Mouse (Mus musculus) splenic B cell, adult 2 months (primary cell): ENCODE measurements around the gene Pea15a.
"Not testable (repeated sequence)": the region's sequence is repeated elsewhere in the genome, so short reads cannot be mapped to it uniquely, and the experiment has no call there.

Experiments used
- DNase-seq: peaks from one replicate; pipeline ENCODE4 v3.0.0-alpha.2; 2011; ENCODE audit warnings: low read depth, low spot score
- H3K27me3 ChIP-seq: 2 replicates; pipeline ENCODE4 v1.6.1; 2012; ENCODE audit warnings: mild to moderate bottlenecking, low read length, moderate library complexity, mixed read lengths; ENCODE audit not compliant: control insufficient read depth, poor library complexity, insufficient read depth, severe bottlenecking
- H3K36me3 ChIP-seq: 2 replicates; pipeline ENCODE4 v1.6.1; 2012; ENCODE audit warnings: mild to moderate bottlenecking, low read length, moderate library complexity, mixed read lengths; ENCODE audit not compliant: control insufficient read depth, poor library complexity, insufficient read depth, severe bottlenecking

Pea15a gene

GRCm38 (mm10) chr1:172206141-172206917, at the start of gene Pea15a:
Gene Pea15a (minus strand): TSS chr1:172206804.
- H3K36me3 ChIP-seq, result no peaks in the 10 kb centered on the region
- peak; percentile 62 for DNase-seq
- H3K27me3 ChIP-seq, result no peaks in the 10 kb centered on the region

- peak; percentile 36 for DNase-seq
- no peaks in the 10 kb centered on the region for H3K27me3 ChIP-seq
- H3K36me3 ChIP-seq, result no peaks in the 10 kb centered on the region
Measured at GRCm38 (mm10) chr1:172247679-172248078, 41.1 kb upstream of the Pea15a start.

GRCm38 (mm10) chr1:172247216-172247615, 40.6 kb upstream of the Pea15a start:
- no peaks in the 10 kb centered on the region for H3K27me3 ChIP-seq
- H3K36me3 ChIP-seq, result no peaks in the 10 kb centered on the region
- DNase-seq, result no peak

- DNase-seq, H3K36me3 ChIP-seq, H3K27me3 ChIP-seq: not testable (repeated sequence)
Measured at GRCm38 (mm10) chr1:172244645-172245044, 38.0 kb upstream of the Pea15a start.

- Histone ChIP-seq H3K27me3 (no peaks in the 10 kb centered on the region), H3K36me3 (no peaks in the 10 kb centered on the region)
- DNase-seq, result peak; percentile 2
Measured at GRCm38 (mm10) chr1:172243547-172244205, 37.1 kb upstream of the Pea15a start.

- no peaks in the 10 kb centered on the region for H3K36me3 ChIP-seq
- DNase-seq, result no peak
- no peaks in the 10 kb centered on the region for H3K27me3 ChIP-seq
Measured at GRCm38 (mm10) chr1:172242401-172242800, 35.8 kb upstream of the Pea15a start.

GRCm38 (mm10) chr1:172240945-172241708, 34.5 kb upstream of the Pea15a start:
- peak; percentile 20 for DNase-seq
- Histone ChIP-seq H3K27me3 (no peaks in the 10 kb centered on the region), H3K36me3 (no peaks in the 10 kb centered on the region)

GRCm38 (mm10) chr1:172229215-172229614, 22.6 kb upstream of the Pea15a start:
- no peak for DNase-seq
- Histone ChIP-seq H3K27me3 (no peaks in the 10 kb centered on the region; the same call in 1 of the 2 replicates), H3K36me3 (no peaks in the 10 kb centered on the region)

GRCm38 (mm10) chr1:172228209-172228608, 21.6 kb upstream of the Pea15a start:
- Histone ChIP-seq H3K36me3 (no peaks in the 10 kb centered on the region), H3K27me3 (no peaks in the 10 kb centered on the region; the same call in 1 of the 2 replicates)
- no peak for DNase-seq

- Histone ChIP-seq H3K27me3 (no peaks in the 10 kb centered on the region), H3K36me3 (no peaks in the 10 kb centered on the region)
- DNase-seq, result no peak
Measured at GRCm38 (mm10) chr1:172221297-172222063, 14.9 kb upstream of the Pea15a start.

- DNase-seq, result no peak
- Histone ChIP-seq H3K27me3 (no peaks in the 10 kb centered on the region), H3K36me3 (no peaks in the 10 kb centered on the region)
Measured at GRCm38 (mm10) chr1:172220414-172220813, 13.8 kb upstream of the Pea15a start.

GRCm38 (mm10) chr1:172219451-172220406, 13.1 kb upstream of the Pea15a start, which contains the start of gene Casq1:
Gene Casq1 (minus strand): TSS chr1:172219868.
- no peak for DNase-seq
- H3K36me3 ChIP-seq, result no peaks in the 10 kb centered on the region
- H3K27me3 ChIP-seq, result no peaks in the 10 kb centered on the region

GRCm38 (mm10) chr1:172218164-172218910, 11.7 kb upstream of the Pea15a start:
- no peak for DNase-seq
- H3K36me3 ChIP-seq, result no peaks in the 10 kb centered on the region

More at GRCm38 (mm10) chr1:172218164-172218910, 11.7 kb upstream of the Pea15a start:
- no peaks in the 10 kb centered on the region for H3K27me3 ChIP-seq
